Mouse (Mus musculus): Measurements from ENCODE around the gene Kif2c. TPM values are rescaled to one million over a fixed set of nuclear protein-coding genes. Genes with fewer than 3 reads are reported as not detected.

The Kif2c gene
- polyA plus RNA-seq, 1 experiment from 2014 or later, result 42.9 TPM

GRCm38 (mm10) chr4:117113237-117113636 is 69.2 kb downstream of the Kif2c start:
- no peak for DNase-seq (ENCODE audit: low spot score)
- H3K4me3 ChIP-seq (ENCODE audit: low read depth, low read length), result no peak overlapping the region
- no peaks in the 10 kb centered on the region for H3K4me1 ChIP-seq (ENCODE audit: control insufficient read depth, insufficient read depth, low read length)
- H3K36me3 ChIP-seq (ENCODE audit: control insufficient read depth, insufficient read depth, low read length), result peaks cover 33% of the 10 kb centered on the region
- WGBS, result 93% methylated on average over 1 of the region's 1 CpGs
- H3K9me3 ChIP-seq (ENCODE audit: control insufficient read depth, low read length), result no peaks in the 10 kb centered on the region
- no peak overlapping the region for H3K4me2 ChIP-seq (ENCODE audit: low read depth, low read length)
- no peak for ATAC-seq (ENCODE audit: low read depth)
- H3K27ac ChIP-seq (replicated peaks; ENCODE audit: low read depth, low read length), result no peak overlapping the region
- H3K9ac ChIP-seq (ENCODE audit: low read depth, low read length), result no peak overlapping the region
- H3K27me3 ChIP-seq (replicated peaks; ENCODE audit: control insufficient read depth, insufficient read depth, low read length), result no peaks in the 10 kb centered on the region

- Histone ChIP-seq H3K4me1 (ENCODE audit: control insufficient read depth, insufficient read depth, low read length) (no peaks in the 10 kb centered on the region), H3K27me3 (replicated peaks; ENCODE audit: control insufficient read depth, insufficient read depth, low read length) (no peaks in the 10 kb centered on the region), H3K36me3 (ENCODE audit: control insufficient read depth, insufficient read depth, low read length) (peaks cover 42% of the 10 kb centered on the region), H3K4me2 (ENCODE audit: low read depth, low read length) (no peak overlapping the region), H3K4me3 (ENCODE audit: low read depth, low read length) (no peak overlapping the region), H3K27ac (replicated peaks; ENCODE audit: low read depth, low read length) (no peak overlapping the region), H3K9me3 (ENCODE audit: control insufficient read depth, low read length) (no peaks in the 10 kb centered on the region), H3K9ac (ENCODE audit: low read depth, low read length) (no peak overlapping the region)
- DNase-seq (ENCODE audit: low spot score) (no peak), ATAC-seq (ENCODE audit: low read depth) (no peak)
- 93% methylated on average over 11 of the region's 11 CpGs for WGBS
Observed at GRCm38 (mm10) chr4:117110985-117111384, 71.5 kb downstream of the Kif2c start.

- DNase-seq (ENCODE audit: low spot score) (no peak), ATAC-seq (ENCODE audit: low read depth) (no peak)
- H3K27ac ChIP-seq (replicated peaks; ENCODE audit: low read depth, low read length), result no peak overlapping the region
- WGBS, result 92% methylated on average over 13 of the region's 13 CpGs
- H3K4me2 ChIP-seq (ENCODE audit: low read depth, low read length), result no peak overlapping the region
- H3K4me1 ChIP-seq (ENCODE audit: control insufficient read depth, insufficient read depth, low read length), result peaks cover 3% of the 10 kb centered on the region; the same call in 1 of the 2 replicates
- no peaks in the 10 kb centered on the region for H3K27me3 ChIP-seq (replicated peaks; ENCODE audit: control insufficient read depth, insufficient read depth, low read length)
- H3K9me3 ChIP-seq (ENCODE audit: control insufficient read depth, low read length), result no peaks in the 10 kb centered on the region
- H3K4me3 ChIP-seq (ENCODE audit: low read depth, low read length), result no peak overlapping the region
- no peak overlapping the region for H3K9ac ChIP-seq (ENCODE audit: low read depth, low read length)
- H3K36me3 ChIP-seq (ENCODE audit: control insufficient read depth, insufficient read depth, low read length), result peaks cover 42% of the 10 kb centered on the region
Observed at GRCm38 (mm10) chr4:117110249-117110648, 72.2 kb downstream of the Kif2c start.

Small RNA genes lying within 50 kb of the gene (microRNA-seq; reads per million reads assigned to microRNA genes)
- gene Gm22398 (ENCODE audit: borderline number of aligned reads), result not detected

Other genes with a start within 250 kb of the Kif2c start
- gene Urod, start 188.2 kb downstream of the Kif2c start, polyA plus RNA-seq (2014; fragmentation: Nextera tagmentation; extraction: Ambion mirVana), result 74.0 and 77.1 TPM in 2 replicates
- 9.1 and 9.8 TPM in 2 replicates for gene Hectd3, start 187.3 kb downstream of the Kif2c start, polyA plus RNA-seq (2014; fragmentation: Nextera tagmentation; extraction: Ambion mirVana)
- 38.6 and 48.4 TPM in 2 replicates for gene Eif2b3, start 163.2 kb downstream of the Kif2c start, polyA plus RNA-seq (2014; fragmentation: Nextera tagmentation; extraction: Ambion mirVana)
- gene Ptch2, start 86.6 kb downstream of the Kif2c start, polyA plus RNA-seq (2014; fragmentation: Nextera tagmentation; extraction: Ambion mirVana), result 9.0 and 11.0 TPM in 2 replicates
- 6.6 and 7.0 TPM in 2 replicates for gene Btbd19, start 56.9 kb downstream of the Kif2c start, polyA plus RNA-seq (2014; fragmentation: Nextera tagmentation; extraction: Ambion mirVana)
- gene Tctex1d4, start 55.8 kb downstream of the Kif2c start, polyA plus RNA-seq (2014; fragmentation: Nextera tagmentation; extraction: Ambion mirVana), result 0.30 and 0.84 TPM in 2 replicates
- 5.1 and 5.6 TPM in 2 replicates for gene Plk3, start 48.7 kb downstream of the Kif2c start, polyA plus RNA-seq (2014; fragmentation: Nextera tagmentation; extraction: Ambion mirVana)
- 1,243 and 1,364 TPM in 2 replicates for gene Rps8, start 26.4 kb downstream of the Kif2c start, polyA plus RNA-seq (2014; fragmentation: Nextera tagmentation; extraction: Ambion mirVana)
- 15.5 and 21.9 TPM in 2 replicates for gene Tmem53, start 69.3 kb upstream of the Kif2c start, polyA plus RNA-seq (2014; fragmentation: Nextera tagmentation; extraction: Ambion mirVana)
- gene Armh1, start 69.5 kb upstream of the Kif2c start, polyA plus RNA-seq (2014; fragmentation: Nextera tagmentation; extraction: Ambion mirVana), result 1.3 and 1.8 TPM in 2 replicates

Measured in embryonic facial prominence, embryonic 14.5 days (tissue).